Mouse (Mus musculus): Measurements from ENCODE around the gene Nfkb1. TPM values are rescaled to one million over a fixed set of nuclear protein-coding genes. Genes with fewer than 3 reads are reported as not detected.

Nfkb1 gene
- total RNA-seq, 2 experiments from 2014 or later, result 20.2 to 20.5 TPM

DNA sequence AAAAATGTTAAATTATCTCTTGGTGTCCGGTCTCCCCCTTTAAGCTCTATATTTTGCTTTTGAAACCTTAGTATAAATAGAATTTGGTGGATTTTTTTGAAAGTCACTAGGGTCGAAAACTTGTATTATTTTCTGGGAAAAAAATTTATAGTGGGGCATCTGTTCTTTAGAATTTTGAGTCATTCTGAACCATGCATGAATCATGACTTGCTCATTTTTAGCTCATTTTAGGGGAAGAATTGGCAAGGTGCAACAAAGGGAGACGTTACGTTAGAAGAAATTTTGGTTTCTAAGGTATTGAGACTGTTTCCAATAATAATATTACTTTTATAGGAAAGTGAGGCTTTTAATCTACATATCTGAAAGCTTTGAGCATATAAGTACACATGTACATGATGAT, 20.3 kb upstream of the Nfkb1 start:
- intact Hi-C loops (cut with DNase I; ENCODE audit: low total_unique reads), result loop anchor here (10.0 kb wide), 1 partner anchor 77 kb away; no protein-coding TSS in a partner anchor
- no peak for DNase-seq

- intact Hi-C loops (cut with DNase I; ENCODE audit: low total_unique reads), result loop anchor here (10.0 kb wide), 1 partner anchor 76 kb away; no protein-coding TSS in a partner anchor
- DNase-seq, result no peak
Observed at GRCm38 (mm10) chr3:135711040-135711570, 19.8 kb upstream of the Nfkb1 start.

- intact Hi-C loops (cut with DNase I; ENCODE audit: low total_unique reads), result no loop called here
- no peak for DNase-seq
Observed at GRCm38 (mm10) chr3:135703307-135703706, 12.0 kb upstream of the Nfkb1 start.

- intact Hi-C loops (cut with DNase I; ENCODE audit: low total_unique reads), result no loop called here
- DNase-seq, result no peak
Observed at GRCm38 (mm10) chr3:135702658-135703057, 11.3 kb upstream of the Nfkb1 start.

- DNase-seq, result no peak
- intact Hi-C loops (cut with DNase I; ENCODE audit: low total_unique reads), result no loop called here
Observed at GRCm38 (mm10) chr3:135699523-135700264, 8.3 kb upstream of the Nfkb1 start.

DNA sequence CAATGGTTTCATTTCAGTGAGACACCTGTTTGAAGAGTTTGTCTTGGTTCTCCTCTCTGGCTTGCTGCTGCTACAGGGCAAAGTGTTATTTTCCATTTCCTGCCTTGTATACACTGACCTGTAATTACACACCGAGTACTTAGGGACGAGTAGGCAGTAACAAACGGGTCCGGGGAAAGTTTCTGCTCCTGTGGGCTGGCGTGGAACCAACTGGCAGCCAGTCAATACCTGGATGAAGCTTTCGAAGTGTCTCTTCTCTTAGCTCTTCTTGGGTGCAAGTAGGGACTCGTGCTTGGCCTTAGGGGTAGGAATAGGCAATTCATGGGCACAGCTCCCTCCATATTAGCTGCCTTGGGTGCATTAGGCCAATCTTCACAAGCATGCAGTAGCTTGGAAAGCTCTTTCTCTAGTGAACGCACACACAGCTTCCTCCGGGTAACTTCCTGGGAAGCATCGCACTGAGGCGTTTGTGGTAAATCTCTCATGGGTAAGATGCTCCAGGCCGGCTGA, 7.2 kb upstream of the Nfkb1 start:
- no peak for DNase-seq
- intact Hi-C loops (cut with DNase I; ENCODE audit: low total_unique reads), result no loop called here

DNA sequence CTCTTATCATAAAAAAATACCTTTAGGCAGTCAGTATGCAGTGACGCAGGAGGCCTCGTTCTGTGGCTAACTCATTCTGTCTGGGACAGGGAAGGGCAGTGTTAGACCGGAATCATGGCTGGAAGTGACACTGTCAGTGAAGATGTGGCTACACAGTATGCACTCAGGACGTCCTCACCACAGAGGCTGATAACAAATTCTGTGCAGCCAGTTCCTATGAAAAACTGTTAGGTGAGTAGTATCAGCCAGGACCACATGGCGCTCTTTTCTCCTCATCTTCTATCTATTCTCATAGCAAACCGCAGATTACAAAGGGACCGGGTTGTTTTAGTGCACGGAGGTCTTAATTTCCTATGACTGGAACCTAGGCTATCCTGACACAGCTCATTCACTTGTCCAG, 4.9 kb upstream of the Nfkb1 start:
- intact Hi-C loops (cut with DNase I; ENCODE audit: low total_unique reads), result no loop called here
- no peak for DNase-seq

GRCm38 (mm10) chr3:135692999-135693398, 1.7 kb upstream of the Nfkb1 start:
- DNase-seq, result no peak
- intact Hi-C loops (cut with DNase I; ENCODE audit: low total_unique reads), result no loop called here

DNA sequence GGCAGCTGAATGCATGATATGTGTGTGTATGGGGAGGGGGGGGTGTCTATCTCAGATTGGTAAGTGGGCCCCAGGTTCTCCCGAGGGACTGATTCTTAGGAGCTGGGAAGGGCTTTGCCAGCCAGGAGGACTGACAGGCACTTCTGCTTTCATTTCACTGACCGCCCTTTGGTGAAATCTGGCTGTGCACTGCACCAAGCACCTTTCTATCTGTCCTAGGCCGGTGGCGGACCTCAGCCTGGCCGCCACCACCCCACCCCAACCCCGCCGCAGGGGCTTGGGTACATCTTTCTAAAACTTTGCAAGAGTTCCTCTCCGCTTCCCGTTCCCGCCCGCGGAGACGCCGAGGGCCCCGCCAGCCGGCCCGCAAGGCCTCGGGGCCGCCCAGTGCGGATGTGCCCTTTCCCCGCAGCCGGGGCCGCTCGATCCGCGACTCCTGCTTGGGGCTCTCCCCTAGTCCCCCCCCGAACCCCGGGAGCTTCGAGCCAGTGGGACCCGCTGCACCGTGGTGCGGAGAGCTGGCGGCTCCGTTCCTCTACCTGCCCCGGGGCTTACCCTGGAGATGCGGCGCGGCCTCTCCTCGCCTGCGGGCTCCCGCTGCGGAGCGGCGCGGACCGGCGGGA, 668 bp downstream of the Nfkb1 start:
- intact Hi-C loops (cut with DNase I; ENCODE audit: low total_unique reads), result no loop called here
- peak; percentile 56 for DNase-seq

DNA sequence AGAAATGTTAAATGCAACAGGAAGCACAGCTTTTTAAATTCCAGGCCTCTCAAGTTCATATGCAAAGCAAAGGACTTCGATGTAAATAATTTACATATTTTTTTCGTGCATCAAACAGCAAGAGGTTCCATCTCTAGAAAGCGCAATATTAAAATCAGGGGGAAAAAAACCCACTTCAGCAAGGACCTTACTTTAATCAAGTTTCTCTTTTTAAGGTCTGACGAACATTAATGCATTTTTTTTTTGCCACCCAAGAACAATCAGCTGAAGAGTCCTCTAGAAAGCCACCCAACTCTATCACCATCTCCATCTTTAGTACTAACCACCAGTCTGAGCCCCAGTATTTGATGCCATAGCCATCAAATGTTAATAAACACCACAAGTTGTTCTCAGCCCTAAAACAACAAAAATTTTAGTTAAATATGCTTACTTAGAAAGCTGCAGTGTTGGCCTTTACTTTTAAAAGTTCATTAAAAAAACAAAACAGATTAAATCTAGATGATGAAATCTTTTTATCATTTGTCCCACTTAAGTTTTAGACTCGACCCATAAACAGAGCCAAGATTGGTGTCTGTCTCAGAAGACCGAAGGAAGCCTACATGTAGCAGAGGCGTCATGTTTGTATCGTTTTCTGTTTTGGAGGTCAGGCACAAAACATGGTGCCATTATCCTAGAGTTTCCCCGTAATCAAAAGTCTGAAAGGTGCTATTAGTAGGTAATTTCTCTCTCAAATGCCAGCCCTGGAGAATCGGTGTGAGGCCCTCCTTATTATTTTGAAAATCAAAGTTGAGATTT, 1.4 kb downstream of the Nfkb1 start:
- intact Hi-C loops (cut with DNase I; ENCODE audit: low total_unique reads), result no loop called here
- DNase-seq, result no peak

DNA sequence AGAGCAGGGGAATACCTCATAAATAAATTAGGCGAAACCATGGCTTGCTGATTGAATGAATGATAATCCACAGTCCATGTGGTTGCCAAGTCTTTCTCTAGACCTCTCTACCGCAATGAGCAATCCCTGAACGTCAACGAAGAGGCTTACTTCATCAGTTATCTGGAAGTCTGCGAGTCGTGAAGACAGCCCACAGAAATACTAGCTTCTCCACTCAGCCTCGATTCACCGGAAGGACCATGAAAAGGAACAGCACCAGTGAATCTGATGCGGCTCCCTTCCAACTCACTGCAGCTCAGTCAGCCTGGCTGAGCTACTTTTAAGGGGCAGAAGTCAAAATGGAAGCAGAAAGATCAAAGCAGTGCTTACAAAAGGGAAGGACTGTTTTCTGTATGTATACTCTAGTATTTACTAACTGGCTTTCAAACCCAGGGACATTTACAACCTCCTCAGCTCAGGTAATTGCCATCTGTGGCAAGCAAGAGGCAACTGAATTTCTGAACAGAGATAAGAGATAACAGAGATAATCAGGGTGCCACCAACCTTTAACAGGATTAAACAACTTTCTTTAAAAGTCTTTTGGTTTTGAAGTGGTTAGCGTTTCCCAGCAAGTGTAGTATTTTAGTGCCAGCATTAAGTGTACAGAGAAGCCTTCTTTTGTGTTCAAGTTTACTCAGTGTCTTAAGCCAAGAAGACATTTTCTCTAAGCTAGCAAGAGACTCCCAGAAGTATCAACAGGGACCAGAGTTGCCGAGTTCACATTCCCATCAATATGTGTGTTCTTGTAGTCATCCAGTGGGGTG, 2.2 kb downstream of the Nfkb1 start:
- intact Hi-C loops (cut with DNase I; ENCODE audit: low total_unique reads), result no loop called here
- no peak for DNase-seq

GRCm38 (mm10) chr3:135687965-135688364, 3.4 kb downstream of the Nfkb1 start:
- DNase-seq, result no peak
- intact Hi-C loops (cut with DNase I; ENCODE audit: low total_unique reads), result no loop called here

- intact Hi-C loops (cut with DNase I; ENCODE audit: low total_unique reads), result no loop called here
Observed at GRCm38 (mm10) chr3:135686419-135686818, 4.9 kb downstream of the Nfkb1 start.

DNA sequence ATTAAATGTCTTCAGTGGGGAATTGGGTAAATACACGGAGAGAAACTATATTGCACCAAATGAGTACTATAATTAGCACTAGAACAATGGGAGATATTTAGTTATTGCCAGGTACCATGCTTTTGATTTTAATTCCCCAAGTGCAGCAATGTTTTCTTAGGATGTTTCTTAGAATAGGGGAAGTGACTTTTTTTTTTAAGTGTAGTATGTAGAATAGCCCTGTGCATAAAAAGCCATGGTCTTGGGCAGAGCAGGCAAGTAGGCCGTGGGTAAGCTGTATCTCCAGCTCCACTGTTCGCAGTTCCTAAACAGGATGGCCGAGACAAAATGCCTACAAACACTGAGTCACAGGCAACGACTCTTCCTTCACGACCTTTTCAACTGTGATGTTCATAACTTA, 8.1 kb downstream of the Nfkb1 start:
- DNase-seq, result no peak
- intact Hi-C loops (cut with DNase I; ENCODE audit: low total_unique reads), result no loop called here

More at GRCm38 (mm10) chr3:135686419-135686818, 4.9 kb downstream of the Nfkb1 start:
- no peak for DNase-seq

DNA sequence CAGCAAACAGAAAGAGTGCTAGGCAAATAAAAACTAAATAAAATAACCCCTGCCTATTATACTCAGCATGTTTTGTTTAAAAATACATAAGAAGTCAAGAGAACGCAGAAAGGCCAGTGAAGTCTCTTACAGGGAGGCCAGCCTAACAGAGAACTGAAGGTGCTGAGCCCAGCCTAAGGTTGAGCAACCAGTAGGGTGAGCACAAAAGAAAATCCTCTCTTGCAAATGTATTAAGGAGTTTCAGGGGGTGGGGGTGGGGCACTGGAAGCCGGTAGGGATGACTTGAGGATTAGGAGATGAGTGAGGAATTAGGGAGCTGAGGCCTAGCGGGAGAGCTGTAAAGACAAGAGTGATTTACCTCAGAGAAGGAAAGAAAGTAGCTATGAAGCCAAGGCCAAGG, 9.1 kb downstream of the Nfkb1 start:
- no peak for DNase-seq
- intact Hi-C loops (cut with DNase I; ENCODE audit: low total_unique reads), result no loop called here

GRCm38 (mm10) chr3:135681272-135681783, 10.0 kb downstream of the Nfkb1 start:
- intact Hi-C loops (cut with DNase I; ENCODE audit: low total_unique reads), result no loop called here
- DNase-seq, result no peak

DNA sequence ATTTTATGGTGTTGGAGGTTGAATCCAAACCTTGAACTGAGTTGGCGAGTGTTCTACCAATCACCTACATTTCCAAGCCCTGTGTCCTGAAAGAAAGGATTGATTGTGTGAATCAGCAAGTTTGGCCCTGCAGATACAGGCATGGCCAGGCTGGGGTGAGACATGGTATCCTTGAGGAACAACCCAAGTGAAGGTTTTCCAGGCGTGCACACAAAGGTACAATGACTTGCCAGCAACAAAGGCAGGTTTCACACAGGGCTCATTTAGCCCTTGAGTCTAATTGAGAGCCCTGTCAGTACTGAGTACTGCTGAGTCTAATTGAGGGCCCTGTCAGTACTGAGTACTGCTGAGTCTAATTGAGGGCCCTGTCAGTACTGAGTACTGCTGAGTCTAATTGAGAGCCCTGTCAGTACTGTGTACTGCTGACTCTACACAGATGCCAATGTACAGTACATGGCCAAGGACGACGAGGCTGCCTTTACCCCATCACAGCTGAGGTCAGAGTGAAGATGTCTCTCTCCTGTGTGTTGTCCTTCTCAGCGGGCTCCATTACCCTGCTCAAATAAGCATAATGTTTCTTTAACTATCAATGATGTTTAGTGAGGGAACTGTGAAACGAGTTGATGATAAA, 11.0 kb downstream of the Nfkb1 start:
- DNase-seq, result no peak
- intact Hi-C loops (cut with DNase I; ENCODE audit: low total_unique reads), result no loop called here

DNA sequence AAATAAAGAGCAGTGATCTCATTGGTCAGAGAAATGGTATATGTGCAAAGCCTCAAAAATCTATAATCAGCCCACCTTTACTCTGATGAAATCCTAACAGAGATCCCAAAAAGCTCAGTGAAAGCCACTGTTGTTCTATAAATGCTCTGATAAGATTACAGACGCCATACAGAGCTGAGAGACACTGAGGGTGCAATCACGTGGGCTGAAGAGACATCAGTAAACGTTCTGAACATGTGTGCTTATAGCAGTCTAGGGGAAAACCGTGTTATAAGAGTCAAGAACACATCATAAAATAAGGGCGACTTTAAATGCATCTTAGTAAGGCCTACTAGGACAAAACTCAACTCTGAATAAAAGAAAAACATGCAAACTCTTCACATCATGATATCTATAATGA, 14.3 kb downstream of the Nfkb1 start:
- intact Hi-C loops (cut with DNase I; ENCODE audit: low total_unique reads), result no loop called here
- no peak for DNase-seq

DNA sequence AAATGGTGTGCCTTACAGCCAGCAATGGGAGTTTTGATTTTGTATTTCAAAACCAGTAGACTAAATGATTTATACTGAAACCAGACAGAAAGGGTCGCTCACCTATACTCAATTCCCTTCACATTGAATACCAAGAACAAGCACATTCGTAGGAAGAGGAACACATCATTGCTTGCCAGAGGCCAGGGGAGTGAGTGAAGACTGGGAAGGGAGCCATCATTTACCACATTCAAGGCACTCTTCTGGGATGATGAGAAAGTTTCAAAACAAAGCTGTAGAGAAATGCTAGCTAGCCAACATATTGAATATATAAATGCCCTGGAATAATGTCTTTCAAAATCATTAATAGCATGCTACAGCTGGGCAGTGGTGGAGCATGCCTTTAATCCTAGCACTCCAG, 15.0 kb downstream of the Nfkb1 start:
- intact Hi-C loops (cut with DNase I; ENCODE audit: low total_unique reads), result no loop called here
- no peak for DNase-seq

Measured in gastrocnemius, postnatal 14 days (tissue).